Mouse (Mus musculus): ENCODE results near the gene B3gnt7. TPM values are rescaled to one million over a fixed set of nuclear protein-coding genes. Genes with fewer than 3 reads are reported as not detected.

Gene B3gnt7
- polyA plus RNA-seq, 1 experiment from 2014 or later: 6.6 TPM

DNA sequence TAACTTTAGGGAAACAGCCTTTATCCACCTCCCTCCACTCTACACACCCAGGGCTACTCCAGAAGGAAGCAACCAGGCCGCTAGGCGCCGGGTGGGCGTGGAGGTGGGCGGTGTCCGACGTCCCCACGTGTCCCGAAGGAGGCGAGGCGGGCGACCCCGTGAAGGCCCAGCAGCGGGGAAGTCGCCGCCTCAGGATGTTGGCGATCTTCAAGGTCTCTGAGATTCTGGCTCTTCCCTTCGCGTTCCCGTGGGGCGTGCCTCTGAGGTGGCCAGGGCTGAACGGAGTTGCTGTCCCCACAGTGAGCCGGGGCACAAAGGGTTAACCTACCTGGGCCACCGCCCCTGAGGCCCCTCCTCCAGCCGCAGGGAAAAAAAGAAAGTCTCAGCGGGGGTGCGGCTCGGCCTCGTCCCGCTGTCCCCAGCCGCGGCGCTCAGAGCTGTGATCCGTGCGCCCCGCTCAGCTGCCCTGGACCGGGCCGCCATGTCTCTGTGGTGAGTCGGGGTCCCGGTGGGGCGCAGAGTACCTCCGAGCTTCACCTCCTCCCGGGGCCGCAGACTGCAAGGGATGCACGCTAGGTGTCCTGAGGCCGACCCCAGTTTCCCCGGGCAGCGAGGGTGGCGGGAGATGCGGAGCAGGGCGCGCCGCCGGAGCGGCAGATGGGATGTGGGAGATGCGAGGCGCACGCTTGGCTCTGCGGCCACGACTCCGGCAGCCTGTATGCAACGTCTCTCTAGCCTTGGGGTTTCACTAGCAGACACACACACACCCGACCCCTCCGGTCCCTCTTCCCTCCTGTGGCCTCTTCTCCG lies 636 bp downstream of the B3gnt7 start:
- peak overlapping the region; percentile 69 for H3K4me3 ChIP-seq
- H3K4me1 ChIP-seq: peaks cover 4% of the 10 kb centered on the region; the same call in 1 of the 2 replicates
- H3K27me3 ChIP-seq: peaks cover 34% of the 10 kb centered on the region
- ATAC-seq (ENCODE audit: insufficient number of reproducible peaks, insufficient read depth, low FRiP score, low TSS enrichment): peak; percentile 57; the same call in 1 of the 2 replicates
- under 1% methylated on average over 62 of the region's 65 CpGs for WGBS
- no peaks in the 10 kb centered on the region for H3K36me3 ChIP-seq
- peak overlapping the region; percentile 60 for H3K9ac ChIP-seq
- H3K4me2 ChIP-seq (replicated peaks): peak overlapping the region; percentile 97
- no peaks in the 10 kb centered on the region for H3K9me3 ChIP-seq
- no peak overlapping the region for H3K27ac ChIP-seq

DNA sequence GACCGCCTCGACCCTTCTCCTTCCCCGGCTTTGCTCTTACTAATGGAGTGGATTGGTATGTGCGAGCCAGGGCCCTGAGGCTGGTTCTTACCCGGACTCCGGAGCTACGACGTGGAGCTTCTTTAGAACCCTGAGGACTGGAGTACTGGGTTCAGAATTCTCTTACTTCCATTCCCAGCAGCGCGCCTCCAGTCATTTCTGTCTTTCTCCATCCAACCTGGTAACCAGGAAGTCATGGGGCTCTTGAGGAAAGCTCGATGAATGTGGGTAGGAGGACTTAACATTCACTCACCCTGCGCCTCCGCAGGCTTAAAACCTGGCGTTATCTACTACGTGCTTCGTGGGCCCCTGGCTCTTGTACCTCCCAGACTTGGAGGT lies 1.2 kb downstream of the B3gnt7 start:
- peaks cover 4% of the 10 kb centered on the region; the same call in 1 of the 2 replicates for H3K4me1 ChIP-seq
- H3K4me3 ChIP-seq: peak overlapping the region; percentile 69
- H3K4me2 ChIP-seq (replicated peaks): peak overlapping the region; percentile 97
- peak overlapping the region; percentile 60 for H3K9ac ChIP-seq
- H3K27me3 ChIP-seq: peaks cover 34% of the 10 kb centered on the region
- no peak for ATAC-seq (ENCODE audit: insufficient number of reproducible peaks, insufficient read depth, low FRiP score, low TSS enrichment)
- no peaks in the 10 kb centered on the region for H3K9me3 ChIP-seq
- 3% methylated on average over 16 of the region's 16 CpGs for WGBS
- no peak overlapping the region for H3K27ac ChIP-seq
- no peaks in the 10 kb centered on the region for H3K36me3 ChIP-seq

DNA sequence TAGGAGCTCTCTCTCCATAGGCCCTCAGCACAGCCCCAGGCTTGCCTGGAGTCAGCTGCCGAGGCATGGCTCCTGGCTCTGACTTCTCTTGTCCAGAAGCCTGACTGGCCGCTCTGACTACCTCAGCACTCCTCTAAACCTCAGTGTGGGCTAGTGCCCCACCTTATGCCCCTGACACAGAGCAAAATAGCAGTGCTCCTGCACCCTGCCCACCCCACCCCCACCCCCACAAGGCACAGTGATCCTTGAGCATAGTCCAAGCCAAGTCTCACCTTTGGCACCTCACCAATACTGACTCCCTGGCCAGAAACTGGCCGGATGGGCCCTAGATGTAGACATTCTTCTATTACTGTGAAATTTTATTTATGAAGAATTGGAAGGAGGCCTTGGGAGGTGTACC lies 4.1 kb downstream of the B3gnt7 start:
- no peaks in the 10 kb centered on the region for H3K9me3 ChIP-seq
- 82% methylated on average over 3 of the region's 3 CpGs for WGBS
- no peak overlapping the region for H3K9ac ChIP-seq
- H3K27ac ChIP-seq: no peak overlapping the region
- no peak overlapping the region for H3K4me3 ChIP-seq
- no peaks in the 10 kb centered on the region for H3K36me3 ChIP-seq
- H3K27me3 ChIP-seq: peaks cover 28% of the 10 kb centered on the region
- H3K4me1 ChIP-seq: peaks cover 8% of the 10 kb centered on the region; the same call in 1 of the 2 replicates
- ATAC-seq (ENCODE audit: insufficient number of reproducible peaks, insufficient read depth, low FRiP score, low TSS enrichment): no peak
- no peak overlapping the region for H3K4me2 ChIP-seq (replicated peaks)

DNA sequence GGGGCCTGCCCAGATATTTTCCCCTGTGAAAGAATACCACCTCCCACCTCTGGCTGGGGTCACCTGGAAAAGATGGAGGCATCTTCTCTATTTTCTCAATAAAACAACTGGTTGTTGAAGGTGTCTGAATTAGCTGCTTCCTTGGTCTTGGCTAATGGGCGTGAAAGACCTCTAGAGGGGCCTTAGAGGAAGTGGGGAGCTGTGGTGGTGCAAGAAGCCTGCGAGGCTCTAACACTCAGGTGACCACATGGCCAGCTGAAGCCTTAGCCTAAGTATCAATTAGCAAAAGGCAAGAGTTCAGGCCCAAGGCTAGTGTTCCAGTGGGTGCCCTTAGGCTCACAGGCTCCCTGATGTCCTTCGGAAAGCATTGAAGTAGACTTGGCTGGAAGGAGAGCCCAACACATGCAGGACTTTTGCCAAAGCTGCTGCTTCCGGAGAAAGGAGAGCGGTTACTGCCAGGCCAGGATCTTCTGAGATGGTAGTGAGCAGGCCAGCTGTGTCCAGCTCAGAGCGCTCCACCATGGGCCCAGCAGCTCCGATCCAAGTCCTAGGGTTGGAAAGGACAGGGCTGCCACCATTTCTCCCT lies 4.6 kb downstream of the B3gnt7 start:
- no peak overlapping the region for H3K4me3 ChIP-seq
- ATAC-seq (ENCODE audit: insufficient number of reproducible peaks, insufficient read depth, low FRiP score, low TSS enrichment): no peak
- 89% methylated on average over 7 of the region's 7 CpGs for WGBS
- H3K36me3 ChIP-seq: no peaks in the 10 kb centered on the region
- no peaks in the 10 kb centered on the region for H3K9me3 ChIP-seq
- no peak overlapping the region for H3K27ac ChIP-seq
- no peak overlapping the region for H3K4me2 ChIP-seq (replicated peaks)
- peaks cover 22% of the 10 kb centered on the region for H3K27me3 ChIP-seq
- H3K4me1 ChIP-seq: peaks cover 8% of the 10 kb centered on the region; the same call in 1 of the 2 replicates
- H3K9ac ChIP-seq: no peak overlapping the region

DNA sequence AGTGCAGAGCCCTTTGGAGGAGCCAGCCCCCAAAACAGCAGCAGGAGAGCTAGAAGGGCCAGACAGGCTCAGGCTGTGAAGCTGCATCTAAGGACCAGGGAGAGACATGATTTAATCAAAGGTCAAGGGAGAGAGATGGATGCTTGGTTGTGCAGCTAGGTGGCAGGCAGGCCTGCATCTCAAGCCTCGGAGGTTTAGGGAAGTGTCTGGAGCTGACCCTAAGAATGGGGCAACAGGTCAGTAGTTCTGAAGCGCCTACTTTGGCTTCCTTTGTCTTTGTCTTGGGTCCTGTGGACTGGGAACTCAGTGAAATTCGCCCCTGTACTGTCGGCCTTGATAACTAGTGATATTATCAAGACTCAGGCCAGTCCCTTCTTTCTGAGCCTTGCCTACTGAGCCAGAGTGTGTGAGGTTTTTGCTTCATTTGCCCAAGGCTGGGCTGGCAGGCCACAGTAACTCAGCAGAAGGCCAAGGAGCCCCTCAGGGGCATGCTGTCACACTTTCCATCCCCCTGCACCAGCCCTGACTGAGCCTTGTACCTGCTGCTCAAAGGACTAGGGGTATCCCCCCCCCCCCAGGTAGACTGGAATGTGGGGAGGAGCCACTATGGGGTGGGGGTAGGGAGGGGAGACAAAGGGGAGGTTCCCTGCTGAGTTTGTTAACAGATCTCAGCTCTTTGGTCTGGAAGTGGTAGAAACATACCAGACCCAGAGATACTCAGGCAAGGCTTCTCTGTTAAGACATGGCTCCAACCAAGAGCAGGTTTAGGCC lies 5.4 kb downstream of the B3gnt7 start:
- H3K4me2 ChIP-seq (replicated peaks): no peak overlapping the region
- H3K4me1 ChIP-seq: peaks cover 4% of the 10 kb centered on the region; the same call in 1 of the 2 replicates
- no peaks in the 10 kb centered on the region for H3K9me3 ChIP-seq
- no peak overlapping the region for H3K9ac ChIP-seq
- no peak overlapping the region for H3K4me3 ChIP-seq
- peaks cover 21% of the 10 kb centered on the region for H3K27me3 ChIP-seq
- H3K27ac ChIP-seq: no peak overlapping the region
- no peaks in the 10 kb centered on the region for H3K36me3 ChIP-seq
- 31% methylated on average over 4 of the region's 4 CpGs for WGBS
- no peak for ATAC-seq (ENCODE audit: insufficient number of reproducible peaks, insufficient read depth, low FRiP score, low TSS enrichment)

DNA sequence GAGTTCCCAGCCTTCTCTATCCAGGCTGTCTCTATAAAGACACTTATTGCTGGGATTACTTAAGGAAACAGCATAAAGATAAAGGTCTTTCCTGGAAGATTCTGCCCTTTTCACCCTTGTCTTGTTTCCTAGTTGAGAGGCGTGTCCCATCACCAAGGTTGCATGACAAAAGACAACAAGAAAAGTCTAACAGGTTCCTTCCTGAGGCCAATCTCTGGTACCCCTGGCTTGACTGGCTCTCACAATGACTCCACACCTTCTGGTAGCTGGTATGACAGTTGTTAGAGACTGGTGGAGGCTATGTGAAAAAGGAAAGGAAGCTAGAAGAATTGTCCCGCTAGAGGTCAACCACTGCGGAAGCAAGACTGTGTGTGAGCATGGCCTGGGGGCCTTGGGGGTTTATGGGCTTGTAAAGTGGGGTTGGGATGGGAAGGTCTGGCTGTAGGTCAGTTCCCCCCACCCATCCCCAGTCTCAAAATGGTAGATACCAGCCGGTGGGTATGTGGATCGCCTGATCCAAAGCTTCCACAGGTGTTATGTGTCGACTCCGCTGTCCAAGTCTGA lies 6.7 kb downstream of the B3gnt7 start:
- WGBS: 87% methylated on average over 7 of the region's 7 CpGs
- no peak overlapping the region for H3K27ac ChIP-seq
- H3K27me3 ChIP-seq: peaks cover 10% of the 10 kb centered on the region
- H3K36me3 ChIP-seq: no peaks in the 10 kb centered on the region
- no peak for ATAC-seq (ENCODE audit: insufficient number of reproducible peaks, insufficient read depth, low FRiP score, low TSS enrichment)
- no peak overlapping the region for H3K4me2 ChIP-seq (replicated peaks)
- H3K9ac ChIP-seq: no peak overlapping the region
- H3K4me3 ChIP-seq: no peak overlapping the region
- H3K4me1 ChIP-seq: peaks cover 4% of the 10 kb centered on the region; the same call in 1 of the 2 replicates
- no peaks in the 10 kb centered on the region for H3K9me3 ChIP-seq

DNA sequence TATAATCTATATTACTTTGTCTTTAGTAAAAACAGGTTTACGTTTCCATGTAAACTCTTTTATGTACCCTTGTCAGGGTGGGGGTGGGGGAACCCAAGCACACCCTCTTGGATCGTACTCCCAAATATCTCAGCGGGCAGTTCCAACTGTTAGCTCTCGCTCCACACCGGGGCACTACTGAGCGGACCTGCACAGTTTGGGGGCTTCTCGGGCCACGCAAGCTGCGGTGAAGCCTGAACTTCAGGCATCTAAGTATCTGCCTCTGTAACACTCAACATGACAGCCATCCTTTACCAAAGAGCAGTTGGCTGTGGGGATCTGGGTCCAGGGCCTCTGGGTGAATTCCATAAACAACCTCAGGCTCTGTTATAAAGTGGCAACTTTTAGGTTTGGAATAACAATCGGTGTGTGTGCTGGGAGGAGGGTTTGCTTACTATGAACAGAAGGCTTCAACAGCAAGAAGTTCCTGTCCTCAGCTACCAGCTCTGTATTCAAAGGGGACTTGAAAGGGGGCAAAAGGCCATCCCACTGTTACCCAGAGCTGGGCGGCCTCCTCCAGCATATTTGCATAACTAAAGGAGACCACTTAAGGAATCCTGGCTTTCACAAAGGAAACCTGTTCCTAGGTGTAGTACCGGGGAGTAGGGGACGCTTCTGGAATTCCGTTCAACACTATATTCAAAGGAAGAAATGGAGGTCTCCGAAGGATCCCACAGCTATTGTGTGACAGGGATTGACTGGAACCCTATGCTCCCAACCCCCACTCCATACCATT lies 8.1 kb downstream of the B3gnt7 start:
- 22% methylated on average over 15 of the region's 15 CpGs for WGBS
- Histone ChIP-seq H3K27ac (no peak overlapping the region), H3K4me1 (peaks cover 4% of the 10 kb centered on the region; the same call in 1 of the 2 replicates), H3K36me3 (no peaks in the 10 kb centered on the region), H3K27me3 (no peaks in the 10 kb centered on the region; the same call in 1 of the 2 replicates), H3K9ac (no peak overlapping the region), H3K4me2 (replicated peaks) (no peak overlapping the region), H3K9me3 (no peaks in the 10 kb centered on the region), H3K4me3 (no peak overlapping the region)
- no peak for ATAC-seq (ENCODE audit: insufficient number of reproducible peaks, insufficient read depth, low FRiP score, low TSS enrichment)

DNA sequence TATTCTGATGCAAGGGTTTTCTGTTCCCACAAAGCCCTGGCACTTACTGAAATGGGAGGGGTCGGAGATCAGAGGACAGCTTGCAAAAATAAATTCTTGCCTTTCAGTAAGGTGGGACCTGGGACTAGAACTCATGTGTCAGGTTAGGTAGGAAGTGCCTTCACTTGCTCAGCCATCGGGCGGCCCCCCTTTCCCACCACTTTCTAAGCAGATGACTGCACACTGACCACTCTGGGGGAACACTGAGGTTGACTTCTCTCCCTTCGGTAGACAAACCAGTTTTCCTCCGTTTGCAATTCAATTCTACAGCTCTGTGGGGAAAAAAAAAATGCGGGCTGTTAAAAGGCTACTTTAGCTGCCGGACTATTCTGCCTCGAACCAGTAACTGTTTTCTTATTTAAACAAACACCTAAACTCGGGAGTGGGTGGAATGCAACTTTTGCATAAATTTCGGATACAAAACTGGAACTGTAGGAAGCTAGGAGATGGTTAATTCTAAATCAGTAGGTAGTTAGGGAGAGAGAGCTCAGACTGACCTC lies 8.9 kb downstream of the B3gnt7 start:
- ATAC-seq (ENCODE audit: insufficient number of reproducible peaks, insufficient read depth, low FRiP score, low TSS enrichment): no peak
- H3K4me2 ChIP-seq (replicated peaks): no peak overlapping the region
- H3K9ac ChIP-seq: no peak overlapping the region
- H3K9me3 ChIP-seq: no peaks in the 10 kb centered on the region
- H3K36me3 ChIP-seq: no peaks in the 10 kb centered on the region
- H3K4me3 ChIP-seq: no peak overlapping the region
- H3K27me3 ChIP-seq: no peaks in the 10 kb centered on the region; the same call in 1 of the 2 replicates
- no peak overlapping the region for H3K27ac ChIP-seq
- WGBS: 22% methylated on average over 10 of the region's 10 CpGs
- H3K4me1 ChIP-seq: peaks cover 4% of the 10 kb centered on the region; the same call in 1 of the 2 replicates

DNA sequence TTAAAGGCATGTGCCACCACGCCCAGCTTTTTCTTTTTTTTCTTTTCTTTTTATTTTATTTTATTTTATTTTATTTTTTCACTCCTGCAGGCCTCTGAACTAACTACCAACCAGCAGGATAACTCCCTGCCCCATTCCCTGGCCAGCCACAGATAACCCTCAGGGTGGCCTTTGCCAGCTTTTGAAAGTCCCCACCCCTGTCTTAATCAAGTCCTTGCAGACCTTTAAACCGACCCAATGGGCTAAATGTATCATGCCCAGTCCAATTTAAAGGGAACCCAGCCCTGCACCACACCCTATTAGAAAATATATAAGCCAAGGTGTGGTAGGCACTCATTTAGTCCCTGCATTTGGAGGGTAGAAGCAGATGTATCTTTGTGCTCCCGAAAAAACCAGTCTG lies 9.6 kb downstream of the B3gnt7 start:
- Histone ChIP-seq H3K9ac (no peak overlapping the region), H3K4me1 (peaks cover 4% of the 10 kb centered on the region; the same call in 1 of the 2 replicates), H3K9me3 (no peaks in the 10 kb centered on the region), H3K4me3 (no peak overlapping the region), H3K27me3 (no peaks in the 10 kb centered on the region; the same call in 1 of the 2 replicates), H3K36me3 (no peaks in the 10 kb centered on the region), H3K4me2 (replicated peaks) (no peak overlapping the region), H3K27ac (no peak overlapping the region)
- ATAC-seq (ENCODE audit: insufficient number of reproducible peaks, insufficient read depth, low FRiP score, low TSS enrichment): no peak
- WGBS: 75% methylated on average over 3 of the region's 3 CpGs

DNA sequence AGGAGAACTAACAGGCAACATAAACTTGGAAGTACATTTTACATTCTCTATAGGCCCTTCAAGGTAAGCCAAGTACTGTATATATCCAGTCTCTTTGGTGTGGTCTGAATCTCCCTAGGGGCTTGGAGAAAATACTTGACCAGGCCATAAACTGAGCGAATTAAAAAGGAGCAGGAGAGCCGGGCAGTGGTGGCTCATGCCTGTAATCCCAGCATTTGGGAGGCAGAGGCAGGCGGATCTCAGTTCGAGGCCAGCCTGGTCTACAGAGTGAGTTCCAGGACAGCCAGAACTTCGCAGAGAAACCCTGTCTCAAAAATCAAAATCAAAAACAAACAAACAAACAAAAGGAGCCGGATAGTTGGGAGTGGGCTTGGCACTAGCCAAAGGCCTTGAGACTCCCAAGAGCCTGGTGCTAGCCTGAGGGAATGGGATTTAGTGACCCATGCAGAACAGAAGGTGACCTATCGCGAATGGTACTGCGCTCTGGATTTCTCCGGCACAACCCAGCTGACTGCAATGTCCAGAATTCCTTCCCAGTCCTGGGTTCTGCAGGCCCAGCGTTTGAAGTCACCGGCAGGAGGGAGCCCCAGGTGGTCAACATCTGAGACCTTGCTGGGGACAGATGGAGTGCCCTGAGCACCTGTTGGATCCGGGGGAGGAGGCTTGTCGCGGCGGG lies 10.6 kb downstream of the B3gnt7 start:
- Histone ChIP-seq H3K27ac (no peak overlapping the region), H3K9ac (no peak overlapping the region), H3K36me3 (no peaks in the 10 kb centered on the region), H3K27me3 (no peaks in the 10 kb centered on the region; the same call in 1 of the 2 replicates), H3K4me2 (replicated peaks) (peak overlapping the region; percentile 25), H3K4me1 (peaks cover 4% of the 10 kb centered on the region; the same call in 1 of the 2 replicates), H3K9me3 (no peaks in the 10 kb centered on the region), H3K4me3 (no peak overlapping the region)
- WGBS: 47% methylated on average over 16 of the region's 16 CpGs
- ATAC-seq (ENCODE audit: insufficient number of reproducible peaks, insufficient read depth, low FRiP score, low TSS enrichment): no peak
